Mouse (Mus musculus): ENCODE results near the gene Olfr313.

The Olfr313 gene

GRCm38 (mm10) chr11:58860744-58861143 lies 45.9 kb downstream of the Olfr313 start:
- no peak for DNase-seq

DNA sequence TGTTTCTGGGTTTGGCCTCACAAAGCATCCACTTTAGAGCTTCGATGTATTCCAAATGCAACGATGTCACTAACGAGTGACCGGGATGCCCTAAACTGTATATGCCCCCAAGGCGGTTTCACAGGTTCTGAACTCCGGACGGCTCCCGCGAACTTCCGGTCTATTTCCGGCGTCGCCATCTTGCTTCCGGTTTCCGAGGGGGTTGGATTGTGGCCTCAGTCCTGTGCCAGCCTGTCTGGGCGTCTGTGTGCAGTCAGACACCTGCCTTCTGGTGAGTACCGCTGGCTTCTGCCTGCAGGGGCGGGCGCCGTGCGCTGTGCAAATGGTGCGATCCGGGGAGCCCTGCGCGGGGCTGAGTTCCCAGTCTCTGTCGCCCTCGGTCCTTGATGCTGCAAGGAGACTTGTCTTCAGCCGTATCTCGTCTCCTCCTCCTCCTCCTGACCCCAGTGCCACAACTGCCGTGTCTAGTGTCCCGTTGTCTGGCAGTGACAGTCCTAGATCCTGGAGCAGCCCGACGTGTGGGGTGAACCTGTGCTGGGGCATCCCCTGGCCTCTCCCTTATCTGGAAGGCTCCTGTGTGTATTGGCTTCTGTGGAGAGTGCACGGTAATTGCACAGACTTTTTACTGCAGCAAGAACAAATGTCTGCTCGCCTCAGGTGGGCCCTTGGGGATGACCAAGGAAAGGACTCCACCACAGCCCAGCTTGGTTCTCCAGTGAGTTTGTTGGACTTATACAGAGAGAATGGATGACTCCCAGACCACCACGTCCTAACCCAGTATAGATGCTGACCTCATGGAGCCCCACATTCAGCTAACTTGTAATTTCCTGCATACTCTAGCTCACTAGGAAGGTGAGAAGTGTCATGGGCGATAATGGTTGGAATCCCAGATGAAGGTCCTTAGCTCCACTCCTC lies 52.5 kb downstream of the Olfr313 start, which contains the start of gene 2810021J22Rik:
Gene 2810021J22Rik (plus strand): TSS at position 178 of the 915 bp plus-strand sequence.
- peak; percentile 89 for DNase-seq

- DNase-seq = no peak
These were observed 53.1 kb downstream of the Olfr313 start for GRCm38 (mm10) chr11:58867954-58868330.
